Comparison of ENCODE assay signal across 20 mouse cellular contexts in genomic region chr2:75461019-75461418, GRCm38 (mm10).
DNase-seq lines count a peak whose midpoint lies in the region; ATAC-seq and TF ChIP-seq lines count a peak whose summit lies in the region.
"Had no signal": no experiment of that assay in that cellular context is flagged by ENCODE, and none has a peak within 500 bp of the region (broad histone marks: within the 10 kb centered on the region; RNA-seq: fewer than 3 reads in every experiment).

No protein-coding gene starts in this region.

- no peak for DNase-seq in hindbrain, embryonic 14.5 days (ENCODE audit: low spot score)
- peak; percentile 95 for DNase-seq in MEL (ENCODE audit: low read depth, low spot score)
- DNase-seq in cerebellum, adult 9-10 months, result no peak
- no peak for DNase-seq in urinary bladder, postnatal 4 days (ENCODE audit: low spot score in 2 of 2)
- no peak for DNase-seq in thymus, postnatal 10 days (ENCODE audit: low spot score in 2 of 2)
- DNase-seq: cerebellum, adult 8-10 months; gastrocnemius, postnatal 36 days; kidney, adult 9 months; kidney, postnatal 4 days; layer of hippocampus, adult 9-11 months had no signal

- H3K4me3 ChIP-seq in hindbrain, embryonic 14.5 days (replicated peaks; ENCODE audit: low read length), result no peak overlapping the region
- H3K4me3 ChIP-seq in hindbrain, embryonic 12.5 days, result no peak overlapping the region
- H3K4me3 ChIP-seq in MEL (ENCODE audit: control insufficient read depth in 1 of 2, insufficient read depth in 1 of 2, low read depth in 2 of 2, low read length in 2 of 2), result peak overlapping the region; percentile 14 to 30
- no peak overlapping the region for H3K4me3 ChIP-seq in limb, embryonic 15.5 days
- H3K4me3 ChIP-seq: erythroblast, embryonic 14.5 days; forebrain, embryonic 15.5 days; heart, embryonic 10.5 days; hindbrain, embryonic 15.5 days; intestine, embryonic 15.5 days; megakaryocyte, embryonic 14.5 days had no signal

- H3K9me3 ChIP-seq in hindbrain, embryonic 14.5 days (ENCODE audit: control insufficient read depth, low read length), result no peaks in the 10 kb centered on the region
- no peaks in the 10 kb centered on the region for H3K9me3 ChIP-seq in hindbrain, embryonic 12.5 days (replicated peaks)
- no peaks in the 10 kb centered on the region for H3K9me3 ChIP-seq in MEL (replicated peaks; ENCODE audit: insufficient read depth, low read length)
- H3K9me3 ChIP-seq in limb, embryonic 15.5 days, result no peaks in the 10 kb centered on the region
- H3K9me3 ChIP-seq: forebrain, embryonic 15.5 days; G1E; heart, embryonic 10.5 days; hindbrain, embryonic 15.5 days; intestine, embryonic 15.5 days; megakaryocyte, embryonic 14.5 days had no signal

- peak in 1 of 2 experiments; percentile 52; a peak in 2 of 4 replicates for TF ChIP-seq POLR2A in MEL (IDR thresholded peaks at IDR 0.05; ENCODE audit: control insufficient read depth in 1 of 2, insufficient read depth in 1 of 2, low read depth in 1 of 2, low read length in 2 of 2, poor library complexity in 1 of 2)

- no peak for ATAC-seq in hindbrain, embryonic 14.5 days (ENCODE audit: low FRiP score)
- ATAC-seq in hindbrain, embryonic 12.5 days (ENCODE audit: low FRiP score), result no peak
- ATAC-seq in common myeloid progenitor, adult 5-6 weeks (replicated peaks; ENCODE audit: low read depth, poor library complexity, severe bottlenecking), result peak; percentile 68
- ATAC-seq in limb, embryonic 15.5 days (ENCODE audit: insufficient number of reproducible peaks, low FRiP score, low TSS enrichment, low read depth), result peak; percentile 69; the same call in 1 of the 2 replicates
- ATAC-seq: forebrain, embryonic 15.5 days; intestine, embryonic 15.5 days had no signal

- WGBS in hindbrain, embryonic 14.5 days, result 70% methylated on average over 5 of the region's 5 CpGs
- WGBS in hindbrain, embryonic 12.5 days, result 66% methylated on average over 5 of the region's 5 CpGs
- WGBS in limb, embryonic 15.5 days, result 45% methylated on average over 5 of the region's 5 CpGs

- no peak for TF ChIP-seq CTCF in MEL (IDR thresholded peaks at IDR 0.05 in 2 of 3, conservative IDR thresholded peaks at IDR 0.05 in 1 of 3; ENCODE audit: control insufficient read depth in 1 of 3, insufficient read depth in 1 of 3, low read depth in 2 of 3, low read length in 3 of 3, poor library complexity in 1 of 3, severe bottlenecking in 1 of 3)

- no peaks in the 10 kb centered on the region for H3K36me3 ChIP-seq in hindbrain, embryonic 14.5 days (replicated peaks; ENCODE audit: control insufficient read depth, insufficient read depth)
- no peaks in the 10 kb centered on the region for H3K36me3 ChIP-seq in hindbrain, embryonic 12.5 days
- H3K36me3 ChIP-seq in MEL (ENCODE audit: control insufficient read depth in 1 of 2, insufficient read depth in 2 of 2, low read length in 2 of 2), result peaks cover 0 to 70% of the 10 kb centered on the region in 2 experiments; a peak in 2 of 4 replicates
- H3K36me3 ChIP-seq in limb, embryonic 15.5 days, result no peaks in the 10 kb centered on the region
- H3K36me3 ChIP-seq: forebrain, embryonic 15.5 days; G1E; heart, embryonic 10.5 days; hindbrain, embryonic 15.5 days; intestine, embryonic 15.5 days had no signal

- H3K4me1 ChIP-seq in hindbrain, embryonic 14.5 days (replicated peaks; ENCODE audit: control insufficient read depth, insufficient read depth, low read length), result peaks cover 7% of the 10 kb centered on the region; the same call in 1 of the 2 replicates
- peaks cover 3% of the 10 kb centered on the region; the same call in 1 of the 2 replicates for H3K4me1 ChIP-seq in hindbrain, embryonic 12.5 days
- peaks cover 50 to 63% of the 10 kb centered on the region in 2 experiments for H3K4me1 ChIP-seq in MEL (ENCODE audit: control insufficient read depth in 1 of 2, insufficient read depth in 2 of 2, low read length in 2 of 2)
- H3K4me1 ChIP-seq in limb, embryonic 15.5 days, result peaks cover 13% of the 10 kb centered on the region
- H3K4me1 ChIP-seq: forebrain, embryonic 15.5 days; heart, embryonic 10.5 days; intestine, embryonic 15.5 days; megakaryocyte, embryonic 14.5 days had no signal

- peak; percentile 99 for TF ChIP-seq EP300 in MEL (IDR thresholded peaks at IDR 0.05; ENCODE audit: low read depth in 1 of 2, low read length in 2 of 2)

- H3K27ac ChIP-seq in hindbrain, embryonic 14.5 days, result 0 out of 2 replicates have a peak overlapping the region, but pooled peaks have one; percentile 41
- no peak overlapping the region for H3K27ac ChIP-seq in hindbrain, embryonic 12.5 days
- H3K27ac ChIP-seq in MEL (ENCODE audit: control insufficient read depth, low read depth, low read length), result peak overlapping the region; percentile 99
- no peak overlapping the region for H3K27ac ChIP-seq in limb, embryonic 15.5 days
- H3K27ac ChIP-seq: forebrain, embryonic 15.5 days; heart, embryonic 10.5 days; hindbrain, embryonic 15.5 days; intestine, embryonic 15.5 days had no signal

- TF ChIP-seq RAD21 in MEL (IDR thresholded peaks at IDR 0.05; ENCODE audit: low read depth, low read length), result no peak

- no peaks in the 10 kb centered on the region for H3K27me3 ChIP-seq in hindbrain, embryonic 14.5 days (ENCODE audit: control insufficient read depth, insufficient read depth, low read length)
- H3K27me3 ChIP-seq in hindbrain, embryonic 12.5 days, result no peaks in the 10 kb centered on the region
- H3K27me3 ChIP-seq in MEL (ENCODE audit: control insufficient read depth in 1 of 2, insufficient read depth in 2 of 2, low read length in 2 of 2), result no peaks in the 10 kb centered on the region
- no peaks in the 10 kb centered on the region for H3K27me3 ChIP-seq in limb, embryonic 15.5 days
- H3K27me3 ChIP-seq: forebrain, embryonic 15.5 days; hindbrain, embryonic 15.5 days; intestine, embryonic 15.5 days had no signal

- no peak overlapping the region for H3K4me2 ChIP-seq in hindbrain, embryonic 14.5 days (replicated peaks)
- H3K4me2 ChIP-seq in hindbrain, embryonic 12.5 days (replicated peaks), result no peak overlapping the region
- H3K4me2 ChIP-seq in limb, embryonic 15.5 days, result no peak overlapping the region
- H3K4me2 ChIP-seq: forebrain, embryonic 15.5 days; hindbrain, embryonic 15.5 days; intestine, embryonic 15.5 days had no signal

- H3K9ac ChIP-seq in hindbrain, embryonic 14.5 days, result no peak overlapping the region
- H3K9ac ChIP-seq in hindbrain, embryonic 12.5 days, result no peak overlapping the region
- peak overlapping the region; percentile 79 for H3K9ac ChIP-seq in MEL (ENCODE audit: control insufficient read depth, low read depth, low read length, poor library complexity, severe bottlenecking)
- no peak overlapping the region for H3K9ac ChIP-seq in limb, embryonic 15.5 days
- H3K9ac ChIP-seq: forebrain, embryonic 15.5 days; hindbrain, embryonic 15.5 days; intestine, embryonic 15.5 days had no signal

- peaks cover 3% of the 10 kb centered on the region; the same call in 1 of the 2 replicates for H3K79me2 ChIP-seq in MEL (ENCODE audit: control insufficient read depth, insufficient read depth, low read length, poor library complexity)

TF ChIP-seq in MEL, 35 proteins besides CTCF, POLR2A, EP300 and RAD21:
- TF ChIP-seq MAX (IDR thresholded peaks at IDR 0.05; ENCODE audit: low read length) (no peak), GATA1 (IDR thresholded peaks at IDR 0.05; ENCODE audit: low read depth, low read length) (peak; percentile 97), TBP (IDR thresholded peaks at IDR 0.05; ENCODE audit: low read depth, low read length) (peak; percentile 85), SIN3A (IDR thresholded peaks at IDR 0.05; ENCODE audit: low read length) (peak; percentile 95), ETS1 (IDR thresholded peaks at IDR 0.05; ENCODE audit: low read depth, low read length) (peak; percentile 90), MYB (IDR thresholded peaks at IDR 0.05; ENCODE audit: low read depth, low read length) (peak; percentile 99), MAZ (IDR thresholded peaks at IDR 0.05; ENCODE audit: low read depth, low read length) (no peak), BHLHE40 (IDR thresholded peaks at IDR 0.05; ENCODE audit: borderline replicate concordance, low read depth, low read length) (0 out of 2 replicates have a peak, but pooled peaks have one; percentile 32), NRF1 (IDR thresholded peaks at IDR 0.05; ENCODE audit: insufficient read depth, low read depth, low read length, poor library complexity, severe bottlenecking) (no peak), RCOR1 (IDR thresholded peaks at IDR 0.05; ENCODE audit: low read depth, low read length) (0 out of 2 replicates have a peak, but pooled peaks have one; percentile 51), POLR2AphosphoS5 (IDR thresholded peaks at IDR 0.05; ENCODE audit: borderline replicate concordance, low read depth, low read length) (no peak), NELFE (IDR thresholded peaks at IDR 0.05; ENCODE audit: low read depth, low read length) (0 out of 2 replicates have a peak, but pooled peaks have one; percentile 31), TAL1 (IDR thresholded peaks at IDR 0.05; ENCODE audit: low read length) (peak; percentile 96), JUND (IDR thresholded peaks at IDR 0.05; ENCODE audit: low read depth, low read length) (peak; percentile 90), TCF12 (IDR thresholded peaks at IDR 0.05; ENCODE audit: low read depth, low read length) (peak; percentile 98)

Comparison
In these comparisons a context has a peak if more than half of its experiments do, and no peak if none do; other contexts are left out.
1. H3K27ac ChIP-seq: peak in hindbrain, embryonic 14.5 days (single experiment) and MEL (single experiment); none in hindbrain, embryonic 12.5 days (single experiment) and limb, embryonic 15.5 days (single experiment).
2. ATAC-seq: peak in common myeloid progenitor, adult 5-6 weeks (single experiment) and limb, embryonic 15.5 days (single experiment); none in hindbrain, embryonic 14.5 days (single experiment) and hindbrain, embryonic 12.5 days (single experiment).
3. H3K4me3 ChIP-seq: peak in MEL (2 of 2); none in hindbrain, embryonic 14.5 days (single experiment), hindbrain, embryonic 12.5 days (single experiment) and limb, embryonic 15.5 days (single experiment).